Mouse (Mus musculus) T-helper 17 cell (primary cell): ENCODE data around the gene Rcsd1.

ENCODE experiments used
- in situ Hi-C, 2 experiments: fragments of 300-600 bp; cut with MboI, MseI; formaldehyde crosslinking; loops; 1 replicate in 1 of 2; 2 replicates in 1 of 2; pipeline ENCODE4 v1.15.1; 2025; ENCODE audit warnings: high pct_unique_total_duplicates in 2 of 2

The Rcsd1 gene

DNA sequence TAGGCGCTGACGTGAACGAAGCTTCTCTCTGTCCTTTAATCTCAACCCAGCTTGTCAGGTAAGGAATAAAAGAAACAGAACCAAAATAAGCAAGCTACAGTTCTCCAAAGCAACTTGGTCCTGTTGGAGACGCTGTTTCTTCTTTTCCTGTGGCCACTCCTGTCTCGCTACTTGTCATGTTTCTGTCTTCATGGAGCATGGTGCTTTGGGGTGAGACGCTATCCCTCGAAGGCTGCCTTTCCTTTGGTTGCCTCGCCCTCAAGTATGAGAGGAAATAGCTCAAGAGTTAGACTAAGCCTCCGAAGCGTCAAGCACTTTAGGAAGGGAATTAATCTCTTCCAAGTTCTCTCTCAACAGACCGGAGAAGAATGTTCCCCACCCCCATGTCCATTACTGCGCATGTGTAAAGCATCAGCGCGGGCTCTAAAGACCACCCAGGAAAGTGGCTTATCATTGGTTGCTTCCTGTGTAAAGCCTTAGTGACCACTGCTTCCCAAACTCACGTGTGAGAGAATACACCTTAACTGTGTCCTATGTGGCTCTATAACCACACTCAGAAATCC lies 9.1 kb upstream of the Rcsd1 start:
- in situ Hi-C loops: loop anchor here in 1 of 2 experiments (25.0 kb wide), 2 partner anchors 756 to 906 kb away; no protein-coding TSS in a partner anchor

DNA sequence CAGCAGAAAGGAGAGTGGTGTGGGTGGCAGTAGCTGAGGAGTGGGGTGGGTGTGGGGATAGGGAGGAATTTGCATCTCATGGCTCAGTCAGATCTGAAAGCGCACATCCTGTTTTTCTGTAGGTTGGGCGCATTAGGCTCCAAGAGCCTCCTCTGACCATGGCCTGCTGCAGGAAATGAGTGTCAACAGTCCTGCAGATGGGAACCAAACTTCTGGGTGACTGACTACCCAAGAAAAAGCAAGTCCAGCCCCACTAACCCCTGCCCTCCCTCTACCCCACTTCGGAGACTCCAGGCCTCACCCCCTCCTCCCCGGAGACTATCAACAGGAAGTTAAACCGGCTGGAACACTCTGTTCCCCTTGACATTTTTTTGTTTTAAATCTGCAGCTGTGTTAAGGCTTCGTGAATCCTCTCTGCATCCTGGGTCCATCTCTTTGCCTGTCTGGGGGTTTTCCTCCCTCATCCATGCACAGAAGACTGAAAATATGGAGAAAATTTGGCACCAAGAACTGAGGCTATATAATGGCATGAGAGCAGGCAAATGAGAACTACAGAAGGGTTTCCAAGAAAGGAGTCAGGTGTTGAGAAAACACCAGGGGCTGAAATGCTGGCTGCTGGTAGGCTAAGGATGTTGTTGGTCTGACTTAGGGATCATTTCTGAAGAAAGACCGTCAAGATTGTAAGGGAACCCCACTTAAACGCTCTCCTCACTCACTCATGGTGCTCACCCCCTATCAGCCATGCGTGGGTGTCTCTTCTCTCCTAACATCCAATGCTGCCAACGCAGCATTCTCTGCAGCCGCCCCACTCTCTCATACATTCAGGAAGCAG lies 8.4 kb upstream of the Rcsd1 start:
- in situ Hi-C loops: loop anchor here in 1 of 2 experiments (25.0 kb wide), 2 partner anchors 756 to 906 kb away; no protein-coding TSS in a partner anchor

DNA sequence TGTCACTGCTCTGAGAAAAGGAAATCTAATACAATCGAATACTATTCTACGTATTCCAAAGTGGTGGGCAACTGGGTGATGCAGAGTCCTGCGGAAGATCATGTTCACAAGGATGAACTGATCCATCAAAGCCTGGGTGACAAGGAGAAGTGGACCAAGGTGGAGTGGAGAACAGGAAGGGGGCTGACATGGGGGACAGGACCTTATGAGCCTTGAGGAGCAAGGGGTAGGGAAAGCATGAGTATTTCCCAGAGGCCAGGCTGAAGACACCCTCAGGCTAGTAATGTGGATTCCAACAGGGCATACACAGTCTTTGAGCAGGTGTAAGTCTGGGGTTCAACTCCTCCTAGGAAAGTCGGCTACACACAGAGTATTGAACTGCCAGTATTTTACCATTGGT lies 6.9 kb upstream of the Rcsd1 start:
- in situ Hi-C loops: loop anchor here in 1 of 2 experiments (25.0 kb wide), 2 partner anchors 754 to 904 kb away; no protein-coding TSS in a partner anchor

DNA sequence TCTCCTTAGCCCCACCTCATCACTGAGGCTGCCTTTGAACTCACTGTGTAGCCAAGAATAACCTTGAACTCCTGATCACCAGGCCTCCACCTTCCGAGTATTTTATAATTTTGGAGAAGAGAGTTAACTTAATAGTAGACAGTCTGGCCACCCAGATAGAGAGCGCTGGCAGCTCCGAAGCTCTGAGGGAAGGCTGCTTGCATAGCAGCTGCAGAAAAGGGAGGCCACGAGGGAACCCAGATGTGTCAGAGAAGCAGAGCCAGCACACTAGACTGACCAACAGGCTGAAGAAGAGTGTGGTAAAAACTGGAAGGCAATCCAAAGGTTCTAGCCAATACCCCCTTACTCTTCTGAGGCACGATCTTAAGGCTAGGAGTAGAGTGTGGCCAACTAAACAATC lies 4.2 kb upstream of the Rcsd1 start:
- in situ Hi-C loops: loop anchor here in 1 of 2 experiments (25.0 kb wide), 2 partner anchors 751 to 901 kb away; no protein-coding TSS in a partner anchor

DNA sequence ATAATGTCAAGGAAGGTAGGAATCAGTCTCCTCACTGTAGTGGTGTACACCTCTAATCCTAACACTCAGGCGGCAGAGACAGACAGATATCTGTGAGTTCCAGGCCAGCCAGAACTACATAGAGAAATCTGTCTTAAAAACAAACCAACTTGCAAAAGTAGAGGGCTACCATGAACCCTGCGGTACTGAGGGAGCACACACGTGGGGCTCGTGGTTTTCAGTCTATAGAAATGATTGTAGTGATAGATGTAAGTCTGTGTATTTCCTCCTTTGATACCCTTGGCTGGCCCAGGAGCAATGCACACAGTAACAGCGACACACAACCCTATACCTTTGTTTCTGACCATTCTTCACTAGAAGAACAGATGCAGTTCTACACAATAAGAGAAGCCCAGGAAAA lies 2.4 kb upstream of the Rcsd1 start:
- in situ Hi-C loops: loop anchor here in 1 of 2 experiments (25.0 kb wide), 2 partner anchors 750 to 900 kb away; no protein-coding TSS in a partner anchor

DNA sequence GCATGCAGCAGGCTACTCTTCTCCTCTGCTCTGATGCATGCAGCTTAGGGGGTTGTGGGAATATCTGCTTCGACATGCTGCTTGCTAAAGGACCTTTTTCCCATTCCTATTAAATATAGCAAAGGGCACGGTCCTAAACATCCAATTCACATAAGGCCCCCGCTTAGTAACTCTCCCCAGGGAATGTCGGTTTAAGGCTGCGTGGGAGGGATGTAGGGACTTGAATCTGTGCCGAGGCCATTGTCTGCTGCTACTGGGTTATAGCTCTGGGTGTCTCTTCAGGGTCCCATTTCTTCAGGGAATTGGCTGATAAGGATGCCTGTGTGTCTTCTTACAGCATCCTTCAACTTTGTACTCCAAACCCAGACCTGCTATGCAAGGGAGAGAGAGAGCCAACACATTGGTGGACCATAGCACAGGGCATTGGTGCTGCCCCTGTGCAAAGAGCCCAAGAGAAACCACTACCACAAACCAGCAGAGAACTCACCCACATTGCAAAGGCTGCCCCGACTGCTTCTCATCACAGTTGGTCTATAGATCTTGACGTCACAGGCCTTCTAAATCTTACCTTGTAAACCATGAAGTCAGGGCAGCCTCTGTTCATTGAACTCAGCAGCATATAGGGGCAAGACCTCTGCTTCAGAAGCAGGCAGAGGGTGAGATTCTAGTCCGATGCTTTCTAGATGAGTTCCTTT lies 724 bp downstream of the Rcsd1 start:
- in situ Hi-C loops: loop anchor here in 1 of 2 experiments (10.0 to 25.0 kb wide), 3 partner anchors 747 to 1634 kb away; no protein-coding TSS in a partner anchor

DNA sequence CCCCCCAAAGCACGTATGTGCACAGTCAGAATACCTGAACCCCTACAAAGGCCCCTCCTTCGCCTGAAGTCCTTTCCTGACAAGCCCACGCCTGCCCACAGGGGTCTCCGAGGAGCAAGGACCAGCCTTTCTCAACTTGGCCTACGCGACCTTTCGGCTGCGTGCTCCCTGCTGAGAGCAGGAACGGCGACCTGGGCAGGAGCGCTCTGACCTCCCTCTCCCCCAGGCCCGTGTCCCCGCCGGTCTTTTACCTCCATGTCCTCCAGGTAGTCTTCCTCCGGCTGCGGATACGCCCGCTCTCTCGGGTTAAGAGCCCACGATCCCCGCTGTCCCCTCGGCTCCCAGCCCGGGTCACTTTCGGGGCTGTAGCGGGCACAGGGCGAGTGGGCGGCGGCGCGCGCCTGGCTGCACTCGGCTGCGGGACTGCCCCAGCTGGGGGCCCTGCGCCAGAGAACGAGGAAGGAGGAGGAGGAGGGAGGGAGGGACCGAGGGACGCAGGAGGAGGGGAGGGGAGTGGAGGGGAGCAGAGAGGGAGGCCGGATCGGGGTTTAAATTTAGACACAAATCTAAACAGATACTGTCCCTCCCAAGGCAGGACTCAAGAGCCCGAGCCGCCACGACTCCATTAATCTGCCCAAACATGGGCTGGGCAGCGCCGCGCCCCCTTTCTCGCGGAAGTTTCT lies 1.8 kb downstream of the Rcsd1 start:
- in situ Hi-C loops: loop anchor here in 1 of 2 experiments (10.0 to 25.0 kb wide), 3 partner anchors 745 to 1633 kb away; no protein-coding TSS in a partner anchor

DNA sequence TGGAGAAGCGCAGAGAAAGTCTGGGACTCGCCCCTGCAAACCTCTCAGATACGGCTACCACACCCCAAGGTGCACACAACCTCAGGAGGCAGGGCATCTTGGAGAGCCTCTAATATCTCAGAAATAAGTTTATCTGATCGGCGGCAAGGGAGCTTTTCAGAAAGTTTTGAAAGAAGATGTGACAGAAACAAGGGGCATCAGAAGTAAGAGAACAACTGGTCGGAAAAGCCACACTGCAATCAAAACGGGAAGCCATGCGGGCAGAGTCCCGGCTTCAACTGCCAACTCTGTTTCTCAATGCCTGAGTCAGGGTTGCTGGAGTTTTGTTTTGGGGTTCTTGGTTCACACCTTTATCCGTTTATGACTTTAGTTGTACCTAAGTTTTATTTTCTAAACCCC lies 2.3 kb downstream of the Rcsd1 start:
- in situ Hi-C loops: loop anchor here in 1 of 2 experiments (10.0 to 25.0 kb wide), 3 partner anchors 745 to 1632 kb away; no protein-coding TSS in a partner anchor

DNA sequence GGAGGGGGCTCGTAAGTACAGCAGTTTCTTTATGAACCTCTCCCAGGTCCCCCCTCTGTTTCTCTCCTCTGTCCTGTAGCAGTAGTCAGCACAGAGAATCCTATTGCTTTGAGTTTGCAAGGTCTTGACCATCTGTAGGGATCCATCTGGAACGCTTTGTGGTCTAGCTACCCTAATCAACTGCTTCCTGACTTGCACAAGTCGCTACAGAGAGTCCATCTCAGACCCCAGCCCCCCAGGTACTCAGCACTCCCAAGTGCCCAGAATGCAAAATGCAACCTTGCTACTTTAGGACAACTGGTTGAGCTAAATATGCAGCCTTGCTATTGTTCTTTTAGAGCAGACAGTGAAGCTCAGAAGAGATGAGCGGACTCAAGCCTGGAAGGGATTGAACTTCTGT lies 3.1 kb downstream of the Rcsd1 start:
- in situ Hi-C loops: loop anchor here in 1 of 2 experiments (10.0 to 25.0 kb wide), 3 partner anchors 744 to 1632 kb away; no protein-coding TSS in a partner anchor

DNA sequence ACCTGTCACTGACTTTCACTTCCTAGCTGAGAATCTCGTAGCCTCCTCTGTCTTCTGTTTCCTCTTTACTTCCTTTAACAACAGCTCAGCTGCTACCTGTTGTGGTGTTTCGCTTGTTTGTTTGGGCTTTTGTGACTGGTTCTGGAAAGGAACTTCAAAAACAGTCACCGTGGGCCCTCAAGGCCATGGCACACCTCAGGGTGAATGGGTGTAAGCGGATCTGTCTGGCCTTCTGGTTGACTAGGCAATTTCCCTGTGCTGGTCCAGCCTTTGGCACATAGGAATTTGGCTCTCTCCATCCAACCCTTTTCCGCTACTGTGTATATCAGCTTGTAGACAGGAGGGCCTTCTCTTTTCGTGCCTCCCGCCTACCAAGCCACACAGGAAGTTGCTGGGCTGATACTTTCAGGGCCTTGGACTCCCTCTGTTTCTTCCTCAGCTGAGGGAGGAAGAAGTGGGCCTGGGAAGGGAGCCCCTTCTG lies 3.6 kb downstream of the Rcsd1 start:
- in situ Hi-C loops: loop anchor here in 1 of 2 experiments (10.0 to 25.0 kb wide), 3 partner anchors 744 to 1631 kb away; no protein-coding TSS in a partner anchor

DNA sequence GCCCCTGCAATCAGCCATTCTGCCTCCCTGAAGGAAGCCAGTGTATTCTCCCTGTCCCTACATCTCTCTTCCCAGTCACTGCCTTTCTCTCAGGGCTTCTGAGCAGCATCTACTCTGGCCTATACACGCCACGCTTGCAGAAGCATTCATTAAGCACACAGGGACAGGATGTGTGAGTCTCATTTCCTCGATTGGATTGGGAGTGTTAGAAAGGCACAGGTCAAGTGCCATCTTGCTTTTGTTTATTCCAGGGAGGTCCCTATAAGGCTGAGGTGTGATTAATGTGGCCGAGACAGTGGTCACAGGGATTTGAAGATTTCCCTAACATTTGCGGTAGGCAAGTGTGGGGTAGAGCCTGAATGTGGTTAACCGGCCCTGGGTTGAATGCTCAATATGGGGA lies 4.2 kb downstream of the Rcsd1 start:
- in situ Hi-C loops: loop anchor here in 1 of 2 experiments (10.0 to 25.0 kb wide), 3 partner anchors 743 to 1631 kb away; no protein-coding TSS in a partner anchor

DNA sequence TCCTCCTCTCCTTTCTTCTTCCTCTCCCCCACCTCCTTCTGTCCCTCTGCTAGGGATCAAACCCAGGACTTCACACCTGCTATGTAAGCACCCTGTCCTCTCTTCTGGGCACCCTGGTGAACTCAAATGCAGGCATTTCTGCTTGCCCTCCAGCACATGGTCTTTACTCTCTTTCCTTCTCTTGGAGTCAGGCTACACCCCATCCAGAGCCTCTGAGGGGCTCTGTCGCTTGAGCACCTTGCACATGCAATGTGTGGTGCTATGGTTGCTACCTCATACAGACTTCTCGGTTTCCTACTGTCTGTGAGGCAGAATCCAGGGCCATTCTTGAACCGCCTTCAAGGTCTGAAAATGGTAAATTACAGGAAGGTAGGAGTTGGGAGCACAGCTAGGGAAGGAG lies 4.7 kb downstream of the Rcsd1 start:
- in situ Hi-C loops: loop anchor here in 1 of 2 experiments (10.0 to 25.0 kb wide), 3 partner anchors 743 to 1630 kb away; no protein-coding TSS in a partner anchor

DNA sequence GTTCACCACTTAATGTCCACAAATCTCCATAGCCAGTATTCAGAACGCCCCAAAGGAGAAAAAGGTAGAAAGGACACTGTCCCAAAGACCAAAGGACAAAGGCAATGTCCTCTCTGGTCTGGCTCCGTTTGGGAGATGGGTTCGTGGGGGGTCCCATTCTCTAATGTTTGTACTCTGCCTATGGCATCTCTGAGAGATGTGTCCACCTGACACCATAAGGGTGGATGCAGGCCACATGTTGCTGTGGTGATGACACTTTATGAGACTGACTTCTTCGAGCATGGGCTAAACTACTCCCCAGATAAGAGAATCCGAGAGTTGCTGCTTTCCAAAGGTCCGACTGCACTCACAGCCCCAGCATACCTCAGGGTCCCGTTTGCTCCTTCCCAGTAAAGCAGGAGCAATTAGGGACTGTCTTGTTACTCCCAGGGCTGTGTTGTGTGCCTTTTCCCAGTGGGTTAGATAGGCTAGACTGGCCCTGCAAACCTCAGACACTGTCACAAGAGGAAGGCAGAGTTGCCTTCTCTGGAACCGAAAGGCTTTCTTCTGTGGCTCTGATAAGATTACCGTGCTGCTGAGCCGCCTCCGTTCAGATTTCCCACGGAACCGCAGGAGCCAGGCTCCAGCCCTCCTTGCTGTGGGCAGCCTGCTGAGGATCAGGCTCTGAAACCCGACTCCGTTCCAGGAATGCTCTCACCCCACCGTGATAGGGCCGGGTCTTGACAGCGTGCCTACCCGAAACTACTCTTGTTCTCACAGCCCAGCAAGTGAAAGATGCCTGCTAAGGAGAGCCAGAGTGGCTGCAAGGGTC lies 7.1 kb downstream of the Rcsd1 start:
- in situ Hi-C loops: loop anchor here in 1 of 2 experiments (10.0 to 25.0 kb wide), 3 partner anchors 740 to 1628 kb away; no protein-coding TSS in a partner anchor

DNA sequence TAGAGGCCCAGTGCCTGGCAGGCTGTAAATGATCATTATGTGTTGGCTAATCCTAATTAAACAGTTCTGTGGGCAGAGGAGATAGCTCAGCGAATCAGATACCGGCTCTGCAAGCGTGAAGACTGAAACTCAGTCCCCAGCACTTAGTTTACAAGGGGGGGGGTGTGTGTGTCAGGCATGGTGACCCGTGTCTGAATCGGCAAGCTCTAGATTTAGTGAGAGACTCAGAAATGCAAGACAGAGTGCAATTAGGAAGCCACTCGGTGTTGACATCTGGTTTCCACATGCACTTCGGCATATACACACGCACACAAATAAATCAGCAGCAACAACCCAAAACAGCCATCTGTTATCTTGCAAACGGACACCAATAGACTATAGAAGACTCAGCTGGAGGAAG lies 8.0 kb downstream of the Rcsd1 start:
- in situ Hi-C loops: loop anchor here in 1 of 2 experiments (10.0 to 25.0 kb wide), 3 partner anchors 739 to 1627 kb away; no protein-coding TSS in a partner anchor

DNA sequence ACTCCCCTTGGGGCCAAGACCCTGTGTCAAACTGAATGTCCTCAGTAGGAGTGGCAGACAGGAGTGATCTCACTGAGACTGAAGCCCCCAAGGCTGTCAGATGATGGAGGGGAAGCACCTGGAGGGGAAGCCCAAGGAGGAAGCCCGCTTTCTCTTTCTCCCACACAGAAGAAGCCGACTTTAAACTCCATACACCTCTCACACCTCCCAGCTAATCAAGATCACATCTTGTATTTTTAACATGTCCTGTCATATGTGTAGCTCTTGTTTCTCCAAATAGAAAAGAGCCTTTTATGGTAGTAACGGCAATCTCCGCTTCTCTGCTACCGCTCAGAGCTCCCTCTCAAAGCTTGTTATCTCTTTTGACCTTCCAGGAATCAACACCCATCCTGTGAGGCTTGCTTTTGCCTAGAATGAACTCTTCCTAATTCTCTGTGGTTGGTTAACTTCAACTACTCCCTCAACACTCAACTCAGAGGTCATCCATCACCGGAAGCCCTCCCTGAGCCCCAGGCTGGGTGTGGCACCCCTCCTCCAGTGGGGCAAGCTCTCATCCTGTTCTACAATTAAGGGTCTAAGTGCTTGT lies 8.5 kb downstream of the Rcsd1 start:
- in situ Hi-C loops: loop anchor here in 1 of 2 experiments (10.0 to 25.0 kb wide), 3 partner anchors 739 to 1626 kb away; no protein-coding TSS in a partner anchor

DNA sequence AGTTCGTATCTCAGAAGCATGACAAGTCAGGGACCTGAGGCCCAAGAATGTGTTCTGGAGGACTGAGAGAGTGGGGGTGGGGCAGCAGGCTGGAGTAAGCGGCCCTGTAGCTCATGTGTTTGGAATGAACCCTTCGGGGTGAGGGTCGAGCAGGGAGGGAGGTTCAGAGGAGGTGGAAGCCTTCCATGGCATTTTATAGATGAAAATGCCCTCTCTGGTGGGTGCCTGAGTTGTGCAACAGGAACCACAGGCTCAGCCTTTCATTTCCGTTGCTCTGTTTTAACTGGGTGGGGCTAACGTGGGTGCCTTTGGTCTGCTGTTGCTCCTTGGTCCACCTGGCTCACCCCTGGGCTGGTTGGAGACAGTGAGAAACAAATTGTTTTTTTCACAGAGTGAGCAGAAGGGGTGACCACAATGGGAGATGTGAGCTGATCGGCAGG lies 9.2 kb downstream of the Rcsd1 start:
- in situ Hi-C loops: loop anchor here in 1 of 2 experiments (10.0 to 25.0 kb wide), 3 partner anchors 738 to 1626 kb away; no protein-coding TSS in a partner anchor

DNA sequence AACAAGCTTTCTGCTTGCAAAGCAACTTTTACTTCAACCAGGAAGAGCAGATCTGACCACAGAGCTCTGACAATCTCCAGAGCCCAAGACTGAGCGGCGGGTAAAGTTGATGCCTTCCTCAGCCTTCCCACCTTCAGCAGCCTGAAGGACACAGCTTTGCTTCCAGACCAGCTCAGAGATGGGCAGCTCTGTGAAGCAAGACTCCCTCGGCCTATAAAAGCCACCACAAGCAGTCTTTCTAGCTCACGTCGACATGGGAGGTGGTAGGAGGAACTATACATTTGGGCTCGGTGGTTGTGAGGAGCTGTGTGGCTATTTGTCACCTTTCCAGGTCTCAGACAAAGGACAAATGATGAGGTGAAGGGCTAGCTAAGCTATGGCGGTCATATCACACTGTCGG lies 11.9 kb downstream of the Rcsd1 start:
- in situ Hi-C loops: no loop called here

DNA sequence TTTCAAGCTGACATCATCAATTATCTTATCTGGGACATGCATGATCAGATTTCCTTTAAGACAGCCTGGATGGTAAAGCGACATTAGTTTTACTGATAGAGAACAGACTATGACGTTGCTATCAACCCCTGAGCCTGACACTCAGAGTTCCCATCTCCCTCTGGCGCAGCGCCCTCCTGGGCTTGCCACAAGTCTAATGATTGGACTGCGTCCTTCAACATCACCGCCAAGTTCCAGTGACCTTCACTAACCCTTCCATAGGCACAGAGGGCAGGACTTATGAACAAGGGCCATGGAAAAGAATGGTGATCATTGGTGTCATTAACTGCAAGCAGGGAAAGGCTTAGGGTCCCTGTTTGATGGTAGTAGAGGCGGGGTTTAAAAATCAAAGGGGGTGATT lies 12.7 kb downstream of the Rcsd1 start:
- in situ Hi-C loops: no loop called here

DNA sequence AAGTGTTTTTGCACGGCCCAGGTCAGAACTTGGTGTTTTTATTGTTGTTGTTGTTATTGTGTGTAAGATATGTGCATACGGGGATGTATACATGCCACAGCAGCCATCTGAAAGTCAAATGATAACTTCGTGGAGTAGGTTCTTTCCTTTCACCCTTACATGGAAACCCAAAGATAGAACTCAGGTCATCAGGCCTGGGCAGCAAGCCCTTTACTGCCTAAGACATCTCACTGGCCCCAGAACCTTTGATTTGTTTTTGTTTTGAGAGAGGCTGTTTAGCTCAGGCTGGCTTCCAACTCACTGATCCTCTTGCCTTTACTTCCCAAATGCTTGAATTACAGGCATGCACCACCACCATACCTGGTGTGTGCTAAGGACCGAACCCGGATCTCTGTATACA lies 13.5 kb downstream of the Rcsd1 start:
- in situ Hi-C loops: no loop called here
